Mouse (Mus musculus): Measurements from ENCODE around the gene Slc22a15. TPM values are rescaled to one million over a fixed set of nuclear protein-coding genes. Genes with fewer than 3 reads are reported as not detected.

Gene Slc22a15
- polyA plus RNA-seq, 1 experiment from 2014 or later: 4.8 TPM

- no peaks in the 10 kb centered on the region for H3K36me3 ChIP-seq (ENCODE audit: control insufficient read depth, insufficient read depth, low read length)
- H3K27me3 ChIP-seq (replicated peaks; ENCODE audit: control insufficient read depth, insufficient read depth, low read length): no peaks in the 10 kb centered on the region
- no peaks in the 10 kb centered on the region for H3K9me3 ChIP-seq (ENCODE audit: control insufficient read depth, low read length)
- no peak overlapping the region for H3K27ac ChIP-seq (replicated peaks; ENCODE audit: low read depth, low read length)
- DNase-seq (ENCODE audit: low spot score) (peak; percentile 24), ATAC-seq (ENCODE audit: low read depth) (no peak)
- no peak overlapping the region for H3K4me3 ChIP-seq (ENCODE audit: low read depth, low read length)
- no peak overlapping the region for H3K4me2 ChIP-seq (ENCODE audit: low read depth, low read length)
- 75% methylated on average over 3 of the region's 3 CpGs for WGBS
- no peaks in the 10 kb centered on the region for H3K4me1 ChIP-seq (ENCODE audit: control insufficient read depth, insufficient read depth, low read length)
- no peak overlapping the region for H3K9ac ChIP-seq (ENCODE audit: low read depth, low read length)
These were observed 24.3 kb upstream of the Slc22a15 start for GRCm38 (mm10) chr3:101948572-101948971.

- Histone ChIP-seq H3K9me3 (ENCODE audit: control insufficient read depth, low read length) (no peaks in the 10 kb centered on the region), H3K36me3 (ENCODE audit: control insufficient read depth, insufficient read depth, low read length) (no peaks in the 10 kb centered on the region), H3K4me1 (ENCODE audit: control insufficient read depth, insufficient read depth, low read length) (no peaks in the 10 kb centered on the region), H3K4me2 (ENCODE audit: low read depth, low read length) (no peak overlapping the region), H3K4me3 (ENCODE audit: low read depth, low read length) (no peak overlapping the region), H3K9ac (ENCODE audit: low read depth, low read length) (no peak overlapping the region), H3K27me3 (replicated peaks; ENCODE audit: control insufficient read depth, insufficient read depth, low read length) (no peaks in the 10 kb centered on the region), H3K27ac (replicated peaks; ENCODE audit: low read depth, low read length) (no peak overlapping the region)
- WGBS: 54% methylated on average over 4 of the region's 4 CpGs
- no peak for ATAC-seq (ENCODE audit: low read depth)
- DNase-seq (ENCODE audit: low spot score): no peak
These were observed 23.0 kb upstream of the Slc22a15 start for GRCm38 (mm10) chr3:101947250-101947649.

- H3K27ac ChIP-seq (replicated peaks; ENCODE audit: low read depth, low read length): no peak overlapping the region
- DNase-seq (ENCODE audit: low spot score) (no peak), ATAC-seq (ENCODE audit: low read depth) (no peak)
- H3K4me2 ChIP-seq (ENCODE audit: low read depth, low read length): no peak overlapping the region
- no peaks in the 10 kb centered on the region for H3K36me3 ChIP-seq (ENCODE audit: control insufficient read depth, insufficient read depth, low read length)
- H3K27me3 ChIP-seq (replicated peaks; ENCODE audit: control insufficient read depth, insufficient read depth, low read length): no peaks in the 10 kb centered on the region
- no peaks in the 10 kb centered on the region for H3K4me1 ChIP-seq (ENCODE audit: control insufficient read depth, insufficient read depth, low read length)
- no peak overlapping the region for H3K9ac ChIP-seq (ENCODE audit: low read depth, low read length)
- 70% methylated on average over 5 of the region's 5 CpGs for WGBS
- H3K9me3 ChIP-seq (ENCODE audit: control insufficient read depth, low read length): no peaks in the 10 kb centered on the region
- H3K4me3 ChIP-seq (ENCODE audit: low read depth, low read length): no peak overlapping the region
These were observed 21.0 kb upstream of the Slc22a15 start for GRCm38 (mm10) chr3:101945257-101945656.

GRCm38 (mm10) chr3:101940418-101940817 is 16.2 kb upstream of the Slc22a15 start:
- 71% methylated on average over 4 of the region's 4 CpGs for WGBS

GRCm38 (mm10) chr3:101939865-101940264 is 15.6 kb upstream of the Slc22a15 start:
- Histone ChIP-seq H3K4me1 (ENCODE audit: control insufficient read depth, insufficient read depth, low read length) (no peaks in the 10 kb centered on the region), H3K27me3 (replicated peaks; ENCODE audit: control insufficient read depth, insufficient read depth, low read length) (no peaks in the 10 kb centered on the region), H3K9ac (ENCODE audit: low read depth, low read length) (no peak overlapping the region), H3K9me3 (ENCODE audit: control insufficient read depth, low read length) (no peaks in the 10 kb centered on the region), H3K36me3 (ENCODE audit: control insufficient read depth, insufficient read depth, low read length) (no peaks in the 10 kb centered on the region), H3K4me2 (ENCODE audit: low read depth, low read length) (no peak overlapping the region), H3K4me3 (ENCODE audit: low read depth, low read length) (no peak overlapping the region), H3K27ac (replicated peaks; ENCODE audit: low read depth, low read length) (no peak overlapping the region)
- DNase-seq (ENCODE audit: low spot score) (no peak), ATAC-seq (ENCODE audit: low read depth) (no peak)
- WGBS: 83% methylated on average over 3 of the region's 3 CpGs

More at GRCm38 (mm10) chr3:101940418-101940817, 16.2 kb upstream of the Slc22a15 start:
- ATAC-seq (ENCODE audit: low read depth): no peak
- H3K36me3 ChIP-seq (ENCODE audit: control insufficient read depth, insufficient read depth, low read length): no peaks in the 10 kb centered on the region
- H3K9me3 ChIP-seq (ENCODE audit: control insufficient read depth, low read length): no peaks in the 10 kb centered on the region
- no peak for DNase-seq (ENCODE audit: low spot score)
- H3K27me3 ChIP-seq (replicated peaks; ENCODE audit: control insufficient read depth, insufficient read depth, low read length): no peaks in the 10 kb centered on the region
- no peak overlapping the region for H3K27ac ChIP-seq (replicated peaks; ENCODE audit: low read depth, low read length)
- H3K4me1 ChIP-seq (ENCODE audit: control insufficient read depth, insufficient read depth, low read length): no peaks in the 10 kb centered on the region
- H3K4me3 ChIP-seq (ENCODE audit: low read depth, low read length): no peak overlapping the region
- H3K4me2 ChIP-seq (ENCODE audit: low read depth, low read length): no peak overlapping the region
- H3K9ac ChIP-seq (ENCODE audit: low read depth, low read length): no peak overlapping the region

- Histone ChIP-seq H3K27me3 (replicated peaks; ENCODE audit: control insufficient read depth, insufficient read depth, low read length) (no peaks in the 10 kb centered on the region), H3K36me3 (ENCODE audit: control insufficient read depth, insufficient read depth, low read length) (no peaks in the 10 kb centered on the region), H3K4me2 (ENCODE audit: low read depth, low read length) (no peak overlapping the region), H3K4me1 (ENCODE audit: control insufficient read depth, insufficient read depth, low read length) (no peaks in the 10 kb centered on the region), H3K27ac (replicated peaks; ENCODE audit: low read depth, low read length) (no peak overlapping the region), H3K9ac (ENCODE audit: low read depth, low read length) (no peak overlapping the region), H3K4me3 (ENCODE audit: low read depth, low read length) (no peak overlapping the region), H3K9me3 (ENCODE audit: control insufficient read depth, low read length) (no peaks in the 10 kb centered on the region)
- peak; percentile 74; the same call in 1 of the 2 replicates for ATAC-seq (ENCODE audit: low read depth)
- DNase-seq (ENCODE audit: low spot score): peak; percentile 76
- 64% methylated on average over 7 of the region's 7 CpGs for WGBS
These were observed 14.9 kb upstream of the Slc22a15 start for GRCm38 (mm10) chr3:101939152-101939551.

- WGBS: 77% methylated on average over 3 of the region's 3 CpGs
These were observed 12.1 kb upstream of the Slc22a15 start for GRCm38 (mm10) chr3:101936369-101936768.

GRCm38 (mm10) chr3:101933820-101934219 is 9.6 kb upstream of the Slc22a15 start:
- 95% methylated on average over 2 of the region's 2 CpGs for WGBS
- H3K4me1 ChIP-seq (ENCODE audit: control insufficient read depth, insufficient read depth, low read length): no peaks in the 10 kb centered on the region
- no peaks in the 10 kb centered on the region for H3K9me3 ChIP-seq (ENCODE audit: control insufficient read depth, low read length)
- H3K36me3 ChIP-seq (ENCODE audit: control insufficient read depth, insufficient read depth, low read length): no peaks in the 10 kb centered on the region
- H3K27me3 ChIP-seq (replicated peaks; ENCODE audit: control insufficient read depth, insufficient read depth, low read length): no peaks in the 10 kb centered on the region
- no peak overlapping the region for H3K4me2 ChIP-seq (ENCODE audit: low read depth, low read length)
- no peak overlapping the region for H3K9ac ChIP-seq (ENCODE audit: low read depth, low read length)
- no peak overlapping the region for H3K27ac ChIP-seq (replicated peaks; ENCODE audit: low read depth, low read length)
- ATAC-seq (ENCODE audit: low read depth) (no peak), DNase-seq (ENCODE audit: low spot score) (no peak)
- H3K4me3 ChIP-seq (ENCODE audit: low read depth, low read length): no peak overlapping the region

More at GRCm38 (mm10) chr3:101936369-101936768, 12.1 kb upstream of the Slc22a15 start:
- H3K9me3 ChIP-seq (ENCODE audit: control insufficient read depth, low read length): no peaks in the 10 kb centered on the region
- no peaks in the 10 kb centered on the region for H3K4me1 ChIP-seq (ENCODE audit: control insufficient read depth, insufficient read depth, low read length)
- H3K4me3 ChIP-seq (ENCODE audit: low read depth, low read length): no peak overlapping the region
- no peak overlapping the region for H3K9ac ChIP-seq (ENCODE audit: low read depth, low read length)
- H3K27ac ChIP-seq (replicated peaks; ENCODE audit: low read depth, low read length): no peak overlapping the region
- no peaks in the 10 kb centered on the region for H3K36me3 ChIP-seq (ENCODE audit: control insufficient read depth, insufficient read depth, low read length)
- no peaks in the 10 kb centered on the region for H3K27me3 ChIP-seq (replicated peaks; ENCODE audit: control insufficient read depth, insufficient read depth, low read length)
- ATAC-seq (ENCODE audit: low read depth): no peak
- H3K4me2 ChIP-seq (ENCODE audit: low read depth, low read length): no peak overlapping the region
- DNase-seq (ENCODE audit: low spot score): no peak

- H3K9ac ChIP-seq (ENCODE audit: low read depth, low read length): no peak overlapping the region
- H3K9me3 ChIP-seq (ENCODE audit: control insufficient read depth, low read length): no peaks in the 10 kb centered on the region
- no peaks in the 10 kb centered on the region for H3K36me3 ChIP-seq (ENCODE audit: control insufficient read depth, insufficient read depth, low read length)
- ATAC-seq (ENCODE audit: low read depth): peak; percentile 48; the same call in 1 of the 2 replicates
- H3K27me3 ChIP-seq (replicated peaks; ENCODE audit: control insufficient read depth, insufficient read depth, low read length): no peaks in the 10 kb centered on the region
- no peak overlapping the region for H3K27ac ChIP-seq (replicated peaks; ENCODE audit: low read depth, low read length)
- H3K4me2 ChIP-seq (ENCODE audit: low read depth, low read length): no peak overlapping the region
- DNase-seq (ENCODE audit: low spot score): peak; percentile 54
- no peak overlapping the region for H3K4me3 ChIP-seq (ENCODE audit: low read depth, low read length)
- WGBS: 41% methylated on average over 4 of the region's 4 CpGs
- peaks cover 11% of the 10 kb centered on the region for H3K4me1 ChIP-seq (ENCODE audit: control insufficient read depth, insufficient read depth, low read length)
These were observed 5.0 kb upstream of the Slc22a15 start for GRCm38 (mm10) chr3:101929105-101929876.
